Mouse (Mus musculus): ENCODE results near the gene Scaf11. TPM values are rescaled to one million over a fixed set of nuclear protein-coding genes. Genes with fewer than 3 reads are reported as not detected.
"Not testable (repeated sequence)": the region's sequence is repeated elsewhere in the genome, so short reads cannot be mapped to it uniquely, and the experiment has no call there.

The Scaf11 gene
- total and polyA plus RNA-seq, 3 experiments: 23.0 to 73.7 (median 66.0) TPM

DNA sequence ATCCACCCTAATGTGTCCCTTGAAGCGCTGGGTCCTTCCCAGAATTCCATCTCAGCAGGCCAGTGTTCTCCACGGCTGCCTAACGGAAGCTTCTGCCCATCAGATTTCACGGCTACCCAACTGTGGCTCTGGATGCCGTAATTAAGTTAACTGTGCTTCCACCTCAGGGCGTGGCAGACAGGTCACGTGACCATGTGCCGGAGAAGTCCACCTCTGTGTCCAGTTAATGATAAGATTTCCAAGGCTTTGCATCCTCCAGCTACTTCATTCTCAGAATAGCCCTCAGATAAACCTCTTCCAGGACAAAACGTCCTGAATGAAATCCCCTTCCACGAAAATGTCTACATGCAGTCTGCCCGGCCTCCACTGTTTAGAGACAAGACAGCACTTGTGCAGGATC lies 4.4 kb upstream of the Scaf11 start:
- no peak for DNase-seq

DNA sequence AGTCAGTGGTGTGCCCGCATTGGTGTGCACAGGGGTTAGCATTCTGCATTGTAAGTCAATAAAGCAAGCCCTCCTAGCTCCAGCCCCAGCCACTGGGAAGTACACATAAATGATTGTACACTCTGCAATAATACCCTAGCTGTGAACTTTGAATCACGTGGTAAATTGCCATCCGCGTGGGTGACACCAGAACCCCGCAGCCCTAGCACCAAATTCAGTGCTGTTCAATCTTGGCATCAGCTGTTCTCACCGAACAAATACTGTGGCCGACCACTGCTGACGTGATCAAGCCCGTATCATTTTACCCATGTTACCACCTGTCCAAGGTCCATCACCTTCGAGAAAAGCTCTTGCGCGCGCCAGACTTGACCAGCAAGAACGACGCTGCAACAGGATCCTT lies 3.2 kb upstream of the Scaf11 start:
- DNase-seq: no peak

DNA sequence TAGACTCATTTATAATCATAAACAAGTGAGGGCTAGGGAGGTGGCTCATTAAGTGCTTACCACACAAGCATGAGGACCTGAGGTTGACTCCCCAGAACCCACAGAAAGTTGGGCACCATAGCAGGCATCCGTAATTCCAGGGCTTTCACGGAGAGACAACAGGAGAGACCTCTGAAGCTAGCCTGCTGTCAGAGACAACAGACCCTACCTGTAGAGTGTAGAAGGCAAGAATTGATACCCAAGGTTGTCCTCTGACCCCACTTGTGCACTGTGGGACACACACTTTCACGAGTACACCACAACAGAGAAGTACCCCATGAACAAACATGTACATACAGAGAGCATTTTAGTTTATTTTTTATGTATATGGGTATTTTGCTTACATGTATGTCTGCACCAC lies 2.0 kb upstream of the Scaf11 start:
- no peak for DNase-seq

DNA sequence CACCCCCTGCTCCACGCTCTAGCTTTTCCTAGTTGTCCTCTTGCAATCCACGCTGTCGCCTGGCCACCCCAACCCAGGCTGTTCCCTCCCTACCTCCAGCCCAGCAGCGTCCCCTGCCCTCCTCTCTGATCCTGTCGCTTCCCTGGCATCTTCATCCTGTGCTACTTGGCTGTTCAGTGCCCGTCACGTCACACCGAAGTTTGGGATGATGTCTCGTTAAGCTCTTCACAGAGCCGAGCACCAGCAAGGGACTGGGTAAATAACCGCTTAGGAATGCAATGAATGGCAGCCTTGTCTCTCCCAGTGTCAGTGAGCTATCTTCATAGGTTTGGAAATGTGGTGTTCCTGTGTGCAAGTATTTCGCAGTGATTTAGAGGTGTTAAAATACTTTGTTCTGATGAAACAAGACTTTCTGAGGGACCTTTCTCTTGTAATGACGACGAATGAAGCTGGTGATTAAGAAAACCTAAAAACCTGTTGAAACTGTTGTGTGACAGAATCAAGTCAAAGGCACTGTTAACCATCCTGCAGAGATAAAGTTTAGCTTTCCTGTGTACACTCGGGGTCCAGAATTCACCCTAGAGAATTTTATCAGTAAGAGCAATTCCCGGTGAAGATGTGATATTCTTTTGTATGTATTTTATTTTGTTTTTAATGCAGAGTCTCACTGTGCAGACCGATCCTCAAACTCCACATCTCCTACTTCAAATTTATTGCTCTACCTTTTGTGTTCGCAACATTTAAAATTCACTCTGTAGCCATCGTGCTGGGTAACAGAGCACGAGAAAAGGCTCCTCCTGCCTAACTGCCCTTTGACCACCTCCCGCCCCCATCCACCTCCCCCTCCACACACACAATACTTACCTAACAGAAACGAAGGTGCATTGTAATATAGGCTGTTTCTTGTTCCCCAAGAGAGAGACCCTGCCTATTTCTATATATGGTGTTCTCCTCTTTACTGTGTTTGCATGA lies 1.2 kb upstream of the Scaf11 start:
- DNase-seq: no peak

DNA sequence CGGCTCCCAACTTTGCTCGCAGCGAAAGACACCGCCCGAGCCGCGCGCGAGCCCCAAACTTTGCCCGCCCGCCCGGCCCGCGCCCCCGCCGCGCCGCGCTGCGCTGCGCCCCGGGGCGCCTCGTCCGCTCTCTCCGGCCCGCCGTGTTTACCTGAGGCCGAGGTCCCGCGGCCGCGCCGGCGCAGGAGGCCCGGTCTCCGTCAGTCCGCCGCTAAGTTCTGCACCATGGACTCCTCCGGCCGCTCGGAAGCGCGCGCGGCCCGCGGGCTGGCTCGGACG lies 253 bp downstream of the Scaf11 start:
- no peak for DNase-seq

DNA sequence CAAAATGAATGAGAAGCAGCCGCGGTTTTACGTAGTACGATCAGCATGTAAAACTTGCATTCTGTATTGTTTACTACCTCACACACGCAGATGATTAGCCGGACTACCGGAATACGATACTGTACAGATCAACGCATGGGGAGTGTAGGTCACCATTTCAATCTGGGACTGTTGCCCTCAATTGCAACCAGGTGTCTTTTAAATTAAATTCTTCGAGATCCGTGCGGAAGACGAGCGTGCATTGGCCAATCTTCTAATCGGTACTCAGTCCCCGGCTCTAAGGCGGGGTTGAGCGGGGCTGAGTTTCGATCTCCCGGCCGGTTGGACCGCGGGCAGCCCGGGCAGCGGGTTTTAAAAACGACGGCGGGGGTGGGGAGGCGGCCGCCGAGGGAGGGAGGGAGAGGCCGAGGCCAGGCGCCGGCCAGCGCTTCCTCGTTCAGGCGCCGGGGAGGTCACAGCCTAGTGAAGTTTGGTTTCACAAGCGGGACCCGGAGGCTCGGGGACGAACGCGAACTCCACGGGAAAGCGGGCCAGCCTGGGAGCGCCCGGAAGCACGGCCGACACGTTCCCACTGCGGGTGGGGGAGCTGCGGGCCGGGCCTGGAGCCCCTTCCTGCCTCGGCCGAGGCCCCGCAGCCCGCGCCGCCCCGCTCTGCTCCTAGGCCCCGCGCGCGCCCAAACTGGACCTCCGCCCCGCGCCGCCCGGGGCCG lies 747 bp downstream of the Scaf11 start:
- peak; percentile 87 for DNase-seq

DNA sequence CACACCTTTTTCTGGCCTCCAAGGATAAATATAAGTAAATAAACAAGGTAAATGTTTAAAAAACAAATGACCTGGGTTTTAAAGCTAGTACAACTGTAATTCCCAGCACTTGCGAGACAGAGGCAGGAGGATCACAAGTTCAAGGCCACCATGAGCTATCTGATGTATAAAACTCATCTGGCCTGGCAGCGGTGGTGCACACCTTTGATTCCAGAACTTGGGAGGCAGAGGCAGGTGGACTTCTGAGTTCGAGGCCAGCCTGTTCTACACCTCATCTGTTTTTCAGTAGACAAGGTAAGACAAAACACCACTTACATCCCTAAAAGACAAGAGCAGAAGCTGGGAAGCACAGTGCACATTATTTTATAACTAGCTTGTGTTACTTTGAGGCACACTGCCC lies 2.4 kb downstream of the Scaf11 start:
- DNase-seq: no peak

DNA sequence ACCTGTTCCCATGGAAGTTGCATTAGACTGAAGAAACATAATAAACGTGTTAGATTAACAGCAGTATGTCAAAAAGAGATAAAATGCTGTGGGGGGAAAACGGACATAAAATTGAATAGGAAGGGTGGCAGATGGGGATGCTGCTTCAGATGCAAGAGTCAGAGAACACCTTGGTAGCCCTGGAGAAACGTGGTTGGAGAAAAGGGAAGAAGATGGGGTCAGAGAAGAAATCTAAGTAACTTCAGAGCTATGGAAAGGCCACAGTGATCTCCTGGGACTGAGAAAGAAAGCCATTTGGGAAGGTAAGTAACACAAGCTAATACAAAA lies 3.3 kb downstream of the Scaf11 start:
- no peak for DNase-seq

DNA sequence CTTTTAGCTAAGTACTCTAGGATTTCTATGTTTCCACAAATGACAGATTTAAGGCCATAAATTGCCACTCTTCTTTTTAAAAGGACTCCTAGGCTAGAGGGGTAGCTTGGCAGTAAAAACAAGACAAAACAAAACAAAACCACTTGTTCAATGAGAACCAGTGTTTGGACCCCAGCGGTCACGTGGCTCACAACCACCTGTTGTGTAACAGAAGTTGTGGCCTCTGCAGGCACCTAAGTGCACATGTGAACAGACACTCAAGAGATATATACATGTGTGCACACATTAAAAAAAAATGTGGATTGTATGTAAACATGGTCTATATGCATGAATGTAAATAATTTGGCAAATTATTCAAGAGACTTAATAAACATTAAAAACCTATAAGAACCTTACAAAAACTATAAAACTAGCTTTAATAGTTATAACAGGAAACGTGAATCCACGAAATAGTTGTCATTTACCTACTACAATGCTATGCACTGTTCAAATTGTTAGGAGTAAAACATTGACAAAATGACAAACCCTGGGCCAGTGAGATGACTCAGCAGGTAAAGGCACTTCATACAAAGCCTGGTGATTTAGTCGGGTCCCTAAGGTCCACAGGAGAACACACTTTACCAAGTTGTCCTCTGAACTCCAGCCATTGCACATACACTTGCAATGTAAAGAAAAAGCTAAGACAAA lies 3.8 kb downstream of the Scaf11 start:
- DNase-seq: no peak

DNA sequence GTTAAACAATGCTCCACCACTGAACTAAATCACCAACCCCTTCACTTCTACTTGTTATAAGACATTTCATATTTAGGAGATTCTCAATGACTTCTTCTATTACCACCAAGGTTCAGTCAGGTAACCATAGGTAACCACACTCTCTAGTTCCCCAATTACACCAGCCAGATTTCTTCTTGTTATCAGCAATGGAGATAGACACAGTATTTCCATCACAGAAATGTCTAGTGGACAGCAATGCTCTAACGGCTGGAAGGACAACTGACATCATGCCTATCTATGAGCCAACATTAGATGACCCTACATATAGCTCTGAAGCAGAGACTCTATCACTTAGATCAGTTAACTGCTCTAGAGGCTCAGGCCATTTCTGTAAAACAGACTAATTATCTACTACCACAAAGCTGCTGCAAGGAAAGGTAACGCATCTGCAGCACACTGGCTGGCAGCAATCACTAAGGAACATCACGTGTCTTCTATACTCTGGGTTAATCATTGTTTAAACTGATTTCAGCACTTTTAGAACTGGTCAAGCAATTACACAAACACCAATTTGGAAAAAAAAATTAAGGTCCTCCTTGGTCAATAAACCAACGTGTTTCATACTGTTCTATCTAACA lies 4.9 kb downstream of the Scaf11 start:
- DNase-seq: no peak

DNA sequence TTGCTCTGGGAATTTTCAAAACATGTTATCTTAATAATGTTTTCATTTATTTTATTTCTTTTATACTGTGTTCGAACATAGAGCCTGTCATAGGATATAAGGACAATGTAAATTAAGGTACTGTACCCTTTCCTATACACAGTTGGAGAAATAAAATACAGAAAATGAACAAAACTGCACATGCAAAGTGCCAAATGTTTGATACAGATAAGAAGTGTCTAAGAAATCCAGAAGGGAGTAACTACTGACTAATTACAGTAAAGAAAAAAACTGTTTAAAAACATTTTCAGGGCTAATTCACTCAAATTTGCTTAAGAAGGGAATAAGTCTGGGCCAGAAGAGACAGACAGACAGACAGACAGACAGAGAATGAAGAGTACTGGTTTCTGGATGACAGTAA lies 7.3 kb downstream of the Scaf11 start:
- DNase-seq: no peak

DNA sequence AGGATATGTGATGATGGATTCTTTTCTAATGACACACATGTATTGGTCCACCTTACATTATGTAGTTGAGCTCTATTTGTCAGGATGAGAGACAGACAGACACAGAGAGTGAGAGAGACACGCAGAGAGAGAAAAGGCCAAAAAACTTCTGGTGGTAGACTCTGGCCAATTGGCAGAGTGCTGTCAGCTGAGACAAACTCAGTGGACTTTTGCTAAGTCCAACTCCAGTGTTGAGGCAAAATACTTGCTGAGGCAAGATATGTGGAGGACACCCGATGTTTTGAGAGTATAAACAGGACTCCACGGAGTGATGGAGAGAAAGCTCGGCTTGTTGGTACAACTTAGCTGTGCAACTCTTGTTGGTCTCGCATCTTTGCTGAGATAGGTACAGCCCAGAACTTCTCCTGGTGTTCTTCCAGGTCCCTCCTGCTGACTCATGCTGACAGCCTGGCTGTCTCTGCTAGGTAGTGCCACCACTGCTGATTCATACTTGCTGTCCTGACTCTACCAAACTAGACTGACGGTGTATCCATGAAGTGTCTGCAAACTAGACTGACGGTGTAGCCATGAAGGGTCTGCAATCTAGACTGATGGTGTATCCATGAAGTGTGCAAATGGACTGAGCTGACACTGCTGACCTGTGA lies 11.9 kb downstream of the Scaf11 start:
- peak; percentile 63 for DNase-seq

DNA sequence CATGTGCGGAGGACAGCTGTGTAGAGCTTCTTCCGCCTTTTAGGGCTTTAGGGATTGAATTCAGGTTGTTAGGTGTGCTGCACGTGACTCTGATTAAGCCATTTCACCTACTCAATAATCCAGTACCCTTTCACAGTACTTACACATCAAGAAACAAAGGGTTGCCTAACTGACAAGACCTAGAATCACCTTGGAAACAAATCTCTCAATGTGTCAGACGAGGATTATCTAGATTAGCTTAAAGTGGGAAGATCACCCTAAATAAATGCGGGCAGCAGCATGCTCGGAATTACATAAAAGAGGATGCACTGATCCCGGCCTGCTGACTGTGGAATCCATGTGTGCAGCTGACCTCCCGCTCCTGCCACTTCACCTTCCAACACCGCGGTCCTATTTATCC lies 13.9 kb downstream of the Scaf11 start:
- no peak for DNase-seq

DNA sequence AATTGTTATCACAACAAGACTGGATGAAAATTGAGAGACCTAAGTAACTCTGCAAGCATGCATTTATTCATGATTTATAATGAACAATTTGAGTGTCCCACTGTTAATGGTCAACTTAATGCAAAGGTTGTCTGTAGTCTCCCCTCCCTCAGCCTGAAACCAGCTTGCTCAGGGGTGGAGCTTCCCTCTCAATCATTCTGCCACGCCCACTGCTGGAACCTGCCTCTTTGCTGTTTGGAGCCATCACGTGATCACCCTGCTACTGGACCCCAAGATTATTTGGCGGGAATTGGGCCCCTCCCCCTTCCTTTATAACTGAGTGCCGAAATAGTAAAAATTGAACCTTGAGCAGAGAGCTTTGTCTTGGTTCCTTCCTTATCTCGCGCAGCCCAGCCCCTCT lies 19.2 kb downstream of the Scaf11 start:
- not testable (repeated sequence) for DNase-seq

DNA sequence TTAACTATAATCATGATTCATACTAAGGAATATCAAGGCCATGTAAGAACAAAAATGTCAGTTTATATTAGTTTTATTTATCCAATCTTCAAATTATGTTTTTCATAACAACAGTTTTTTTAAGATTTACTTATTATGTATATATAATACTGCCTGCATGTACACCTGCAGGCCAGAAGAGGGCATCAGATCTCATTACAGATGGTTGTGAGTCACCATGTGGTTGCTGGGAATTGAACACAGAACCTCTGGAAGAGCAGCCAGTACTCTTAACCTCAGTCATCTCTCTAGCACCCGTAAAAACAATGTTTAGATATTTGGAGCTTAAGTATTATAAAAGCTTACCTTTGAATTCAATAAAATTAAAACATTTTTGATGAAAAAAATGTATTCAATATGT lies 26.4 kb downstream of the Scaf11 start:
- no peak for DNase-seq

DNA sequence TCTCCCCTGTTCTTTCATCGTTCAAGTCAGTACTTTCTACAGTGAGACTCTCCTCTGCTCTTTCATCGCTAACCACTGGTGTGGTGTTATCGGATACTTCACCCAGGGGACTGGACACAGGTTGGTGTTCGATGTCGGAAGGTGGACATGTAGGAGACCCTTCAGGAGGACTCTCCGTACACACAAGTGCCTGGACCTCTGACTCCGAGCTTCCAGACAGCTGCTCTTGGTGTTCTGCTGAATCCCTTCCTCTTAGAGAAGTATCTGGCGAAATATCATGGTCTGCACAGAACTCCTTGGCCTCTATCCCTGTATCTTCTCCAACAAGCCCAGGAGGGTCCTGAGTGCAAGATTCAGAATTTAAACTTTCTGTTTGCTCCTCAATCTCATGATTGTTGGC lies 40.7 kb downstream of the Scaf11 start:
- DNase-seq: no peak

DNA sequence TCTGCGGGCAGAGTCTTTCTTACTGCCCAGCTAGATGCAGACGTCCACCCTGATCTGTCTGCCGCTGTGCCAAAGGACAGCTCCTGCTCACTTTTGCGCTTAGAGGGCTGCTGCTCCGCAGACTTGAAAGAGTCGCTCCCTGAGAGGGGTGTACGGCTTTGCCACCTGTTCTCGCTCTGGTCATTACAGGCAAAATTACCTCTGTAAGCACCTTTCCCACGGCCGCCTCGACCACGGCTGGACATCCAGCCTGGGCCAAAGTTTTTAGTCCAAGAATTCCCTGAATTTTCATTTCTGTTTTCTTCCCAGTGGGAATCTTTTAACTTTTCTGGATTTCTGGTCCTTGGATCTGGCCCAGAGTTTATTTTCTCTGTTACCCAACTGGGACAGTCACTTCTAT lies 42.5 kb downstream of the Scaf11 start:
- no peak for DNase-seq

DNA sequence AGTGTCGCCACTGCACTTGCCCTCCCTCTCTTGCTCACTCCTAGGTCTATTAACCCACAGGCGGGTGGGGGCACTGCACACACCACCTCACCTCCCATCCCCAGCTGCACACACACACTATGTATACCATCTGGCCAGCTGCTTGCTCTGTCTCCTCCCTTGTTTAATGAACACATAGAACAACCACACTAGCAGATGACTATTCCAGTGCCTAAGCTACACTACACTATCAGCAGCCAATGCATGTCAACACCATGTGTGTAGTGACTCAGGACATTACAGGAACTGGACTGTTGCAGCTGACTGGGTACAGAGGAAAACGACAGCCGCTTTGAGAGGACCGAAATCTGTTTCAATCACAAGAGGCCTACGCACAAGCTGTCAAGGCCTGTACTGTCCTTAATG lies 51.9 kb downstream of the Scaf11 start:
- no peak for DNase-seq

DNA sequence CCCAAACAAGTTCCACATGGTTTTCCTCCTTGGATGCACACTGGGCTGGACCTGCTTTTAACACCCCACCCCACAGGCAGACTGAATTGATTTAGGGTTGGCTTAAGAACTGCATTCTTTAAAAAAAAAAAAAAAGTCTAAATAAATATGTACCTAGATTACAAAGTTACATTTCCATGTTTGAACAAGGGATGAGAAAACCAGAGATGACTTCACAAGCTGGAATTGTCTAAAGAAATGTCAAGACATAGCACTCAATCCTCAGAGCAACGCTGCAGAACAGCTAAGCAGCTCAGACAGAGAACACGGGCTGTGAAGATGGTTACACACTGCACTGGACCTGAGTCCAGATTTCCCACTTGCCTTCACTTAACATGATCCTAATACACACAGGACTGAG lies 53.5 kb downstream of the Scaf11 start:
- no peak for DNase-seq

DNA sequence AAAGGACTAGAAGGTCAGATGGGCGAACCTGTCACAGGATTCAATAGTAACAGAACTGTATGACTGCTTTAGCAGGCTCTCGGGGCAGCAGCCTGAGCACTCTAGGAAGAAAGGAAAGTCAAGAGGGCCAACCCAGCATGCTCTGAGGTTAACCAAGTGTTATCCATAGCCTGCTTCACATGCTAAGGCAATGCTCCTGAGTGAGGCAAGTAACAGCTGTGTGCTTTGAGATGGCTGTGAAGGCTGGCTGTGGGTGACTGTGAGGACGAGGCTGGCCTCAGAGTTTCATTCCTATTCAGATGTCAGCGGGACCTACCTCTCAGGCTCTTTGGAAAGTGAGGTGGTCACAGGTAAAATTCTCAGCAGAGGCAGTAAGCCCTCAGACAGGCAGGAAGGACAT lies 54.4 kb downstream of the Scaf11 start:
- no peak for DNase-seq

DNA sequence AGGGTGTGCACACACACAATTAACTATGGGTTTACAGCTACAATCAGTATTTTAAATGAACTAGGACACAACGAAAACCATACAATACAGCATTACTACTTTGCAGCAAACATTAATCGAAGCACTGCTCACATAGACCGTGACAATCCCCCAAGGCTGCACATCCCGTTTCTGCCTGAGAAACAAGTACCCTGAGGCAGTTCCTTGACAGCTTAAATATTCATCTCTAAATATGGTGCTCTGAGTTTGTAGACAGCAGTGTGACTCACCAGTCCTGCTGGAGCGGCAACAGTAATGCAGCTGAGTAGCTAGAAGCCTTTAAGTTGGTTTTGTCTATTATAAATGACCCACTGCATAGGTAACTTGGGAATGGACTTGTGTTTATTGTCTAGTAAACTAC lies 55.1 kb downstream of the Scaf11 start:
- no peak for DNase-seq

DNA sequence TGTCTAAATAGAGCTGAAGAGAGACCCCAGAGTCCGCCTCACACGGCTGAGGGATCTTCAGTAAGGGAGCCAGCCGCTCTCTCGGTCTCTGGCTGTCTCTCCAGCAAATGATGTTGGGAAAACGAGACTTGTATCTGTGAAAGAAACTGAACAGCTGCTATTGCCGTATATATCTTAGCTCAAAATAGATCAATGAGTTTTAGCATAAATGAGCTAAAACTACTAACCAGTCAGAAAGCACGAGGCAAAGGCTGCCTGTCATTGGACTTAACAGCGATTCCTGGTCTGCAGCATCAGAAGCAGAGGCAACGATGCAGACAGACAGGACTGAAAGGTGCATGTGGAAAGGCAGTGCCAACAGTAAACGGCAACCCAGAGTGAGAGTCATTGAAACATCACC lies 62.3 kb downstream of the Scaf11 start:
- DNase-seq: no peak
